Mouse (Mus musculus) heart, postnatal 0 days (tissue): Measurements from ENCODE around the gene Pin4. TPM values are rescaled to one million over a fixed set of nuclear protein-coding genes. Genes with fewer than 3 reads are reported as not detected.

ENCODE experiments used
- ATAC-seq: fragments of 200-750 bp; cut with Nextera tagmentation; 2 replicates; pipeline ENCODE4 v1.8.0; 2017; ENCODE audit warnings: low read depth, moderate number of reproducible peaks, moderate library complexity; ENCODE audit not compliant: insufficient read depth
- DNase-seq: peaks from one replicate; pipeline ENCODE4 v3.0.0-alpha.2; 2016; ENCODE audit warnings: low spot score
- H3K27ac ChIP-seq: fragments of 300-500 bp; sonication (generic); 2 replicates; pipeline ENCODE4 v1.5.1; 2014; ENCODE audit warnings: low read depth, mild to moderate bottlenecking
- H3K27me3 ChIP-seq: fragments of 300-500 bp; sonication (generic); 2 replicates; pipeline ENCODE4 v1.6.1; 2014; ENCODE audit warnings: low read length, mixed read lengths; ENCODE audit not compliant: control insufficient read depth, insufficient read depth
- H3K36me3 ChIP-seq: fragments of 300-500 bp; sonication (generic); replicated peaks from 2 replicates; pipeline ENCODE4 v1.6.1; 2014; ENCODE audit warnings: low read length, mixed read lengths; ENCODE audit not compliant: control insufficient read depth, insufficient read depth
- H3K4me1 ChIP-seq: fragments of 300-500 bp; sonication (generic); 2 replicates; pipeline ENCODE4 v1.6.1; 2014; ENCODE audit warnings: antibody characterized with exemption; ENCODE audit not compliant: control insufficient read depth, insufficient read depth
- H3K4me2 ChIP-seq: fragments of 300-500 bp; sonication (generic); 2 replicates; pipeline ENCODE4 v1.6.1; 2014; ENCODE audit warnings: low read depth, mild to moderate bottlenecking, low read length, moderate library complexity
- H3K4me3 ChIP-seq: fragments of 300-500 bp; sonication (generic); 2 replicates; pipeline ENCODE4 v1.5.1; 2014; ENCODE audit warnings: low read depth, low read length
- H3K9ac ChIP-seq: fragments of 300-500 bp; sonication (generic); replicated peaks from 2 replicates; pipeline ENCODE4 v1.6.1; 2014; ENCODE audit warnings: low read depth, low read length, mixed read lengths
- H3K9me3 ChIP-seq: fragments of 300-500 bp; sonication (generic); replicated peaks from 2 replicates; pipeline ENCODE4 v1.6.1; 2016; ENCODE audit warnings: low read length; ENCODE audit not compliant: control insufficient read depth
- CTCF ChIP-seq: IDR thresholded peaks from 2 replicates; pipeline ENCODE4 v1.5.1; 2016; ENCODE audit warnings: antibody characterized with exemption, control low read depth, low read depth
- EP300 ChIP-seq: IDR thresholded peaks from 2 replicates; pipeline ENCODE4 v1.6.1; 2016; ENCODE audit warnings: antibody characterized with exemption, low read depth
- WGBS: fragments of 180-500 bp; shearing (Covaris S2); extraction: QIAGEN DNeasy Blood & Tissue Kit; methylation state at CpG from one replicate; pipeline ENCODE4 v1.1.7; 2014; 5-methylcytosine and 5-hydroxymethylcytosine counted together
- polyA plus RNA-seq: library from polyadenylated mRNA; unstranded; fragments of >200 nt; fragmentation: Nextera tagmentation; extraction: Ambion mirVana; gene quantifications from 2 replicates; pipeline ENCODE4 v1.2.1, GENCODE M21; 2015
- total RNA-seq: library from RNA; depleted of rRNA; stranded (reverse); fragments of >200 nt; gene quantifications from 2 replicates; pipeline ENCODE4 v1.2.3, GENCODE M21; 2014; ENCODE audit warnings: low replicate concordance

Gene Pin4
- total and polyA plus RNA-seq, 2 experiments from 2014 or later = 69.3 TPM; not detected in 1

- H3K4me3 ChIP-seq = no peak overlapping the region
- no peaks in the 10 kb centered on the region for H3K27me3 ChIP-seq
- ATAC-seq (no peak), DNase-seq (no peak)
- H3K9ac ChIP-seq = no peak overlapping the region
- H3K4me2 ChIP-seq = no peak overlapping the region
- 0 out of 2 replicates have a peak, but pooled peaks cover 20% of the 10 kb centered on the region for H3K36me3 ChIP-seq
- WGBS = 80% methylated on average over 4 of the region's 4 CpGs
- no peaks in the 10 kb centered on the region for H3K4me1 ChIP-seq
- no peak overlapping the region for H3K27ac ChIP-seq
- H3K9me3 ChIP-seq = no peaks in the 10 kb centered on the region
- no peak for TF ChIP-seq CTCF
- TF ChIP-seq EP300 = no peak
These were observed 44.1 kb upstream of the Pin4 start for GRCm38 (mm10) chrX:102075158-102075557.

GRCm38 (mm10) chrX:102076886-102077765 lies 42.1 kb upstream of the Pin4 start:
- Histone ChIP-seq H3K9ac (no peak overlapping the region), H3K27ac (no peak overlapping the region), H3K4me2 (no peak overlapping the region), H3K4me1 (no peaks in the 10 kb centered on the region), H3K4me3 (no peak overlapping the region), H3K36me3 (0 out of 2 replicates have a peak, but pooled peaks cover 20% of the 10 kb centered on the region), H3K27me3 (no peaks in the 10 kb centered on the region), H3K9me3 (no peaks in the 10 kb centered on the region)
- ATAC-seq (no peak), DNase-seq (no peak)
- 79% methylated on average over 7 of the region's 7 CpGs for WGBS
- TF ChIP-seq EP300 (no peak), CTCF (no peak)

GRCm38 (mm10) chrX:102081076-102081475 lies 38.2 kb upstream of the Pin4 start:
- TF ChIP-seq CTCF = no peak
- no peak for TF ChIP-seq EP300
- H3K4me1 ChIP-seq = no peaks in the 10 kb centered on the region
- no peak for DNase-seq
- no peaks in the 10 kb centered on the region for H3K27me3 ChIP-seq
- H3K36me3 ChIP-seq = 0 out of 2 replicates have a peak, but pooled peaks cover 27% of the 10 kb centered on the region
- no peak overlapping the region for H3K4me3 ChIP-seq
- no peaks in the 10 kb centered on the region for H3K9me3 ChIP-seq
- H3K27ac ChIP-seq = no peak overlapping the region
- WGBS = 69% methylated on average over 10 of the region's 10 CpGs
- H3K9ac ChIP-seq = no peak overlapping the region
- no peak for ATAC-seq
- H3K4me2 ChIP-seq = no peak overlapping the region

- no peak overlapping the region for H3K27ac ChIP-seq
- no peak for TF ChIP-seq CTCF
- DNase-seq (no peak), ATAC-seq (no peak)
- H3K36me3 ChIP-seq = 0 out of 2 replicates have a peak, but pooled peaks cover 27% of the 10 kb centered on the region
- H3K4me1 ChIP-seq = no peaks in the 10 kb centered on the region
- H3K27me3 ChIP-seq = no peaks in the 10 kb centered on the region
- WGBS = 56% methylated on average over 7 of the region's 7 CpGs
- no peak overlapping the region for H3K4me3 ChIP-seq
- no peaks in the 10 kb centered on the region for H3K9me3 ChIP-seq
- no peak overlapping the region for H3K4me2 ChIP-seq
- no peak overlapping the region for H3K9ac ChIP-seq
These were observed 37.5 kb upstream of the Pin4 start for GRCm38 (mm10) chrX:102081573-102082279.

GRCm38 (mm10) chrX:102082340-102082739 lies 36.9 kb upstream of the Pin4 start:
- no peaks in the 10 kb centered on the region for H3K4me1 ChIP-seq
- ATAC-seq (no peak), DNase-seq (no peak)
- no peaks in the 10 kb centered on the region for H3K27me3 ChIP-seq
- no peak overlapping the region for H3K4me3 ChIP-seq
- 0 out of 2 replicates have a peak, but pooled peaks cover 27% of the 10 kb centered on the region for H3K36me3 ChIP-seq
- H3K4me2 ChIP-seq = no peak overlapping the region
- H3K9ac ChIP-seq = no peak overlapping the region
- WGBS = 61% methylated on average over 5 of the region's 5 CpGs
- no peak overlapping the region for H3K27ac ChIP-seq
- H3K9me3 ChIP-seq = no peaks in the 10 kb centered on the region
- no peak for TF ChIP-seq CTCF
- TF ChIP-seq EP300 = no peak
